Mouse (Mus musculus): ENCODE data around the gene Pla2g4a.

The Pla2g4a gene

GRCm38 (mm10) chr1:149960734-149961424 is at the start of gene Pla2g4a:
Gene Pla2g4a, minus strand, starts transcription at chr1:149961290.
- peak; percentile 24 for DNase-seq

- DNase-seq, result no peak
Observed at GRCm38 (mm10) chr1:150010629-150010979, 49.5 kb upstream of the Pla2g4a start.

GRCm38 (mm10) chr1:150009968-150010628 is 49.0 kb upstream of the Pla2g4a start:
- no peak for DNase-seq

GRCm38 (mm10) chr1:150009134-150009533 is 48.0 kb upstream of the Pla2g4a start:
- no peak for DNase-seq

- DNase-seq, result no peak
Observed at GRCm38 (mm10) chr1:149975626-149976025, 14.5 kb upstream of the Pla2g4a start.

- DNase-seq, result no peak
Observed at GRCm38 (mm10) chr1:149965826-149966225, 4.7 kb upstream of the Pla2g4a start.

GRCm38 (mm10) chr1:149961425-149962303 is 574 bp upstream of the Pla2g4a start:
- peak; percentile 7 to 16 for DNase-seq

- no peak for DNase-seq
Observed at GRCm38 (mm10) chr1:149960251-149960650, 839 bp downstream of the Pla2g4a start.

- DNase-seq, result no peak
Observed at GRCm38 (mm10) chr1:149959069-149959468, 2.0 kb downstream of the Pla2g4a start.

GRCm38 (mm10) chr1:149955482-149955881 is 5.6 kb downstream of the Pla2g4a start:
- no peak for DNase-seq

- no peak for DNase-seq
Observed at GRCm38 (mm10) chr1:149954026-149954425, 7.1 kb downstream of the Pla2g4a start.

- DNase-seq, result no peak
Observed at GRCm38 (mm10) chr1:149952050-149952449, 9.0 kb downstream of the Pla2g4a start.

GRCm38 (mm10) chr1:149950656-149951055 is 10.4 kb downstream of the Pla2g4a start:
- no peak for DNase-seq

- DNase-seq, result no peak
Observed at GRCm38 (mm10) chr1:149950254-149950653, 10.8 kb downstream of the Pla2g4a start.

- DNase-seq, result no peak
Observed at GRCm38 (mm10) chr1:149949334-149949733, 11.8 kb downstream of the Pla2g4a start.

GRCm38 (mm10) chr1:149948066-149948825 is 12.8 kb downstream of the Pla2g4a start:
- no peak for DNase-seq

- no peak for DNase-seq
Observed at GRCm38 (mm10) chr1:149946993-149947392, 14.1 kb downstream of the Pla2g4a start.

- DNase-seq, result no peak
Observed at GRCm38 (mm10) chr1:149946432-149946831, 14.7 kb downstream of the Pla2g4a start.

- DNase-seq, result no peak
Observed at GRCm38 (mm10) chr1:149943611-149944010, 17.5 kb downstream of the Pla2g4a start.

- no peak for DNase-seq
Observed at GRCm38 (mm10) chr1:149940301-149940700, 20.8 kb downstream of the Pla2g4a start.

- DNase-seq, result no peak
Observed at GRCm38 (mm10) chr1:149939261-149940032, 21.6 kb downstream of the Pla2g4a start.

- DNase-seq, result no peak
Observed at GRCm38 (mm10) chr1:149937825-149938224, 23.3 kb downstream of the Pla2g4a start.
